Mouse (Mus musculus) CH12.LX (cell line): ENCODE measurements around the gene CK137956.

Experiments
- CHD2 ChIP-seq: IDR thresholded peaks from 2 replicates; pipeline ENCODE4 v1.6.1; 2011; ENCODE audit warnings: low read length, improper control_type of control experiment
- CTCF ChIP-seq, 2 experiments: IDR thresholded peaks in 1 of 2; conservative IDR thresholded peaks in 1 of 2; 2 replicates each; pipeline ENCODE4 v1.5.1; 2011 to 2012; ENCODE audit warnings: low read depth in 2 of 2, low read length in 2 of 2, improper control_type of control experiment in 1 of 2, inconsistent platforms in 1 of 2, mild to moderate bottlenecking in 1 of 2, moderate library complexity in 1 of 2
- EP300 ChIP-seq: IDR thresholded peaks from 2 replicates; pipeline ENCODE4 v1.6.1; 2011; ENCODE audit warnings: low read length, improper control_type of control experiment
- GABPA ChIP-seq: IDR thresholded peaks from 2 replicates; pipeline ENCODE4 v1.6.1; 2012; ENCODE audit warnings: low read depth, low read length, improper control_type of control experiment, inconsistent platforms; ENCODE audit not compliant: insufficient replicate concordance
- KAT2A ChIP-seq: IDR thresholded peaks from 2 replicates; pipeline ENCODE4 v1.6.1; 2012; ENCODE audit warnings: low read length, improper control_type of control experiment, inconsistent platforms; ENCODE audit not compliant: insufficient replicate concordance
- MAZ ChIP-seq: IDR thresholded peaks from 2 replicates; pipeline ENCODE4 v1.6.1; 2012; ENCODE audit warnings: low read depth, mild to moderate bottlenecking, inconsistent platforms, low read length, improper control_type of control experiment, moderate library complexity
- NELFE ChIP-seq: IDR thresholded peaks from 2 replicates; pipeline ENCODE4 v1.6.1; 2011; ENCODE audit warnings: low read depth, low read length, improper control_type of control experiment
- SMC3 ChIP-seq: IDR thresholded peaks from 2 replicates; pipeline ENCODE4 v1.6.1; 2011; ENCODE audit warnings: low read depth, low read length, improper control_type of control experiment
- TBP ChIP-seq: conservative IDR thresholded peaks from 2 replicates; pipeline ENCODE4 v1.6.1; 2011; ENCODE audit warnings: low read depth, low read length, improper control_type of control experiment
- UBTF ChIP-seq: IDR thresholded peaks from 2 replicates; pipeline ENCODE4 v1.6.1; 2012; ENCODE audit warnings: low read depth, mild to moderate bottlenecking, inconsistent platforms, low read length, improper control_type of control experiment, moderate library complexity
- USF2 ChIP-seq: conservative IDR thresholded peaks from 2 replicates; pipeline ENCODE4 v1.6.1; 2011; ENCODE audit warnings: low read depth, low read length, improper control_type of control experiment
- ZC3H11A ChIP-seq: IDR thresholded peaks from 2 replicates; pipeline ENCODE4 v1.6.1; 2012; ENCODE audit warnings: low read depth, mild to moderate bottlenecking, inconsistent platforms, low read length, improper control_type of control experiment
- ZKSCAN1 ChIP-seq: IDR thresholded peaks from 2 replicates; pipeline ENCODE4 v1.6.1; 2012; ENCODE audit warnings: low read depth, inconsistent platforms, low read length, improper control_type of control experiment, borderline replicate concordance
- ZNF384 ChIP-seq: IDR thresholded peaks from 2 replicates; pipeline ENCODE4 v1.6.1; 2012; ENCODE audit warnings: low read depth, low read length, improper control_type of control experiment, inconsistent platforms

GRCm38 (mm10) chr4:127907151-127907550 lies 63.6 kb downstream of the CK137956 start:
- TF ChIP-seq ZKSCAN1 (no peak), ZNF384 (no peak), NELFE (no peak), TBP (no peak), CHD2 (no peak), EP300 (no peak), CTCF (conservative IDR thresholded peaks at IDR 0.05 in 1 of 2, IDR thresholded peaks at IDR 0.05 in 1 of 2; ENCODE audit: low read depth in 2 of 2, low read length in 2 of 2) (no peak), SMC3 (no peak), GABPA (no peak), KAT2A (no peak), USF2 (no peak), ZC3H11A (no peak), UBTF (no peak), MAZ (no peak)
